Mouse (Mus musculus) adrenal gland, postnatal 10 days (tissue): ENCODE data around the gene Wwc1. TPM values are rescaled to one million over a fixed set of nuclear protein-coding genes. Genes with fewer than 3 reads are reported as not detected.
A peak's percentile ranks its signal among the peaks of the same experiment; 100 is the strongest.

ENCODE experiments used
- DNase-seq: peaks from one replicate; pipeline ENCODE4 v3.0.0; 2021; ENCODE audit warnings: mixed read lengths
- total RNA-seq, 2 experiments: library from RNA; stranded (reverse); gene quantifications; 2 replicates each; pipeline ENCODE4 v1.2.3; 2021

Gene Wwc1
- total RNA-seq, 2 experiments from 2014 or later: 34.1 to 35.0 TPM

GRCm38 (mm10) chr11:35933402-35934085 is 46.8 kb downstream of the Wwc1 start:
- DNase-seq: no peak

- no peak for DNase-seq
Observed at GRCm38 (mm10) chr11:35932121-35932885, 48.0 kb downstream of the Wwc1 start.

GRCm38 (mm10) chr11:35930511-35931060 is 49.7 kb downstream of the Wwc1 start:
- DNase-seq: no peak

GRCm38 (mm10) chr11:35928453-35928852 is 51.9 kb downstream of the Wwc1 start:
- no peak for DNase-seq

- no peak for DNase-seq
Observed at GRCm38 (mm10) chr11:35927309-35927708, 53.0 kb downstream of the Wwc1 start.

GRCm38 (mm10) chr11:35925592-35925991 is 54.7 kb downstream of the Wwc1 start:
- no peak for DNase-seq

GRCm38 (mm10) chr11:35922205-35922873 is 58.0 kb downstream of the Wwc1 start:
- DNase-seq: peak; percentile 51

GRCm38 (mm10) chr11:35920776-35921175 is 59.6 kb downstream of the Wwc1 start:
- no peak for DNase-seq

GRCm38 (mm10) chr11:35919856-35920503 is 60.3 kb downstream of the Wwc1 start:
- peak; percentile 41 for DNase-seq

- no peak for DNase-seq
Observed at GRCm38 (mm10) chr11:35919383-35919782, 60.9 kb downstream of the Wwc1 start.

GRCm38 (mm10) chr11:35916466-35917185 is 63.7 kb downstream of the Wwc1 start:
- DNase-seq: no peak

- DNase-seq: no peak
Observed at GRCm38 (mm10) chr11:35915546-35915945, 64.8 kb downstream of the Wwc1 start.

- no peak for DNase-seq
Observed at GRCm38 (mm10) chr11:35913418-35914044, 66.8 kb downstream of the Wwc1 start.

GRCm38 (mm10) chr11:35904955-35905550 is 75.3 kb downstream of the Wwc1 start:
- no peak for DNase-seq

GRCm38 (mm10) chr11:35903079-35903478 is 77.2 kb downstream of the Wwc1 start:
- DNase-seq: no peak

GRCm38 (mm10) chr11:35899946-35900345 is 80.4 kb downstream of the Wwc1 start:
- DNase-seq: no peak

GRCm38 (mm10) chr11:35893454-35893853 is 86.9 kb downstream of the Wwc1 start:
- no peak for DNase-seq

GRCm38 (mm10) chr11:35893018-35893421 is 87.3 kb downstream of the Wwc1 start:
- peak; percentile 23 for DNase-seq

- no peak for DNase-seq
Observed at GRCm38 (mm10) chr11:35892293-35892692, 88.0 kb downstream of the Wwc1 start.

- DNase-seq: no peak
Observed at GRCm38 (mm10) chr11:35888790-35889189, 91.5 kb downstream of the Wwc1 start.

GRCm38 (mm10) chr11:35882777-35883176 is 97.5 kb downstream of the Wwc1 start:
- no peak for DNase-seq
